Comparison of ENCODE assay signal across 10 mouse cellular contexts in the genomic region with DNA sequence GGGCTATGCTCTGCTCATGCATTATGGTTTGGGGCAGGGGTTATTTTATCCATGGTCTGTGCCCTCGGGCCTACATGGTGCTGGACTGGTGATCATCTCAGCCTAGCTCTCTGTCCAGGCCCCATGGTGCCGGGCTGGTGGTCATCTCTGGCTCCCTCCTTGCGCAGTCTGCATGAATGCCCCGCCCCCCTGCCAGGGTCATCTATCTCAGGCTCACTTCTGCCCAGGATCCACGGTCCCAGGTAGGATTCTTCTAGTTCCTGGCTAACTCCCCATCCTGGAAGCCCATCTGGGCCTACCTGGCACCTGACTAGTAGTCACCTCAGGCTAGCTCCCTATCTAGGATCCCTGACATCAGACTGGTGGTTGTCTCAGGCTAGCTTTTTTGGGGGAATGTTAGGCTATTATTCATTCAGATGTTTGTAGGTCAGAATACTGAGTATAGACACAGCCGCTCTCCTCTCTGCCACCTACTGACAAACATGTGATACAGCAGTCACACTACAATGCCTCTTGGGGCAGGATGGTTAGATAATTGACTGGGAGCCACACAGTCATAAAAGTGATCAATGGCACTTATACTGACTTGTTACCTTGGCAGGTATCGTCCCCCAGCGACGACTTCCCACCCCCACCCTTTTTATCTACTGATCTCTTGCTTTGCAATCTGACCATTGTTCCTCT.
A peak's percentile ranks its signal among the peaks of the same experiment; 100 is the strongest.
DNase-seq lines count a peak whose midpoint lies in the region; ATAC-seq lines count a peak whose summit lies in the region.
"Had no signal": no experiment of that assay in that cellular context is flagged by ENCODE, and none has a peak within 500 bp of the region (broad histone marks: within the 10 kb centered on the region; RNA-seq: fewer than 3 reads in every experiment).

No protein-coding gene starts in this region.

- H3K27ac ChIP-seq in heart, embryonic 10.5 days: no peak overlapping the region
- no peak overlapping the region for H3K27ac ChIP-seq in midbrain, embryonic 14.5 days (replicated peaks; ENCODE audit: low read depth, low read length)
- no peak overlapping the region for H3K27ac ChIP-seq in midbrain, embryonic 16.5 days (ENCODE audit: low read length)
- H3K27ac ChIP-seq in intestine, embryonic 15.5 days: no peak overlapping the region
- no peak overlapping the region for H3K27ac ChIP-seq in hindbrain, embryonic 16.5 days (ENCODE audit: low read depth, low read length)
- H3K27ac ChIP-seq: heart, embryonic 15.5 days; lung, embryonic 15.5 days had no signal

- no peak for ATAC-seq in midbrain, embryonic 14.5 days (ENCODE audit: low FRiP score, low TSS enrichment)
- no peak for ATAC-seq in midbrain, embryonic 16.5 days
- no peak for ATAC-seq in intestine, embryonic 15.5 days
- ATAC-seq in hindbrain, embryonic 16.5 days: no peak

- no peak overlapping the region for H3K9ac ChIP-seq in midbrain, embryonic 14.5 days (replicated peaks; ENCODE audit: low read length)
- no peak overlapping the region for H3K9ac ChIP-seq in midbrain, embryonic 16.5 days (ENCODE audit: low read depth, low read length)
- H3K9ac ChIP-seq in intestine, embryonic 15.5 days: no peak overlapping the region
- H3K9ac ChIP-seq in hindbrain, embryonic 16.5 days (ENCODE audit: low read depth, low read length): no peak overlapping the region
- H3K9ac ChIP-seq: heart, embryonic 15.5 days; lung, embryonic 15.5 days had no signal

- no peak overlapping the region for H3K4me2 ChIP-seq in midbrain, embryonic 14.5 days (ENCODE audit: low read length)
- no peak overlapping the region for H3K4me2 ChIP-seq in midbrain, embryonic 16.5 days (ENCODE audit: low read length)
- no peak overlapping the region for H3K4me2 ChIP-seq in intestine, embryonic 15.5 days (replicated peaks)
- H3K4me2 ChIP-seq in hindbrain, embryonic 16.5 days (ENCODE audit: low read length): no peak overlapping the region
- H3K4me2 ChIP-seq: heart, embryonic 15.5 days; lung, embryonic 15.5 days had no signal

- H3K27me3 ChIP-seq in heart, embryonic 10.5 days (ENCODE audit: insufficient read depth, poor library complexity, severe bottlenecking): no peaks in the 10 kb centered on the region
- H3K27me3 ChIP-seq in midbrain, embryonic 14.5 days (ENCODE audit: control insufficient read depth, insufficient read depth, low read length): no peaks in the 10 kb centered on the region
- H3K27me3 ChIP-seq in midbrain, embryonic 16.5 days (ENCODE audit: control insufficient read depth, insufficient read depth, low read depth, low read length): no peaks in the 10 kb centered on the region
- no peaks in the 10 kb centered on the region for H3K27me3 ChIP-seq in intestine, embryonic 15.5 days (replicated peaks)
- H3K27me3 ChIP-seq in hindbrain, embryonic 16.5 days (replicated peaks; ENCODE audit: control insufficient read depth, insufficient read depth, low read length): 0 out of 2 replicates have a peak, but pooled peaks cover 2% of the 10 kb centered on the region
- H3K27me3 ChIP-seq: heart, embryonic 15.5 days; lung, embryonic 15.5 days had no signal

- H3K4me1 ChIP-seq in heart, embryonic 10.5 days: no peaks in the 10 kb centered on the region
- H3K4me1 ChIP-seq in midbrain, embryonic 14.5 days (ENCODE audit: control insufficient read depth, insufficient read depth, low read length): no peaks in the 10 kb centered on the region
- no peaks in the 10 kb centered on the region for H3K4me1 ChIP-seq in midbrain, embryonic 16.5 days (ENCODE audit: control insufficient read depth, insufficient read depth, low read length)
- H3K4me1 ChIP-seq in intestine, embryonic 15.5 days (replicated peaks): no peaks in the 10 kb centered on the region
- H3K4me1 ChIP-seq in hindbrain, embryonic 16.5 days (ENCODE audit: control insufficient read depth, insufficient read depth, low read depth, low read length): no peaks in the 10 kb centered on the region
- H3K4me1 ChIP-seq: heart, embryonic 15.5 days; lung, embryonic 15.5 days had no signal

- DNase-seq in heart, adult 18-20 months: peak; percentile 14 to 17
- no peak for DNase-seq in heart, embryonic 10.5 days (ENCODE audit: low spot score)
- DNase-seq in midbrain, embryonic 14.5 days: peak; percentile 58
- peak; percentile 42 to 57 for DNase-seq in cerebellum, postnatal 10 days
- peak; percentile 20 for DNase-seq in mesoderm, embryonic 11.5 days (ENCODE audit: low read depth, low spot score)

- no peaks in the 10 kb centered on the region for H3K36me3 ChIP-seq in heart, embryonic 10.5 days
- H3K36me3 ChIP-seq in midbrain, embryonic 14.5 days (ENCODE audit: control insufficient read depth, insufficient read depth, low read length): no peaks in the 10 kb centered on the region
- H3K36me3 ChIP-seq in midbrain, embryonic 16.5 days (ENCODE audit: control insufficient read depth, insufficient read depth, low read length): no peaks in the 10 kb centered on the region
- H3K36me3 ChIP-seq in intestine, embryonic 15.5 days: no peaks in the 10 kb centered on the region
- no peaks in the 10 kb centered on the region for H3K36me3 ChIP-seq in hindbrain, embryonic 16.5 days (ENCODE audit: control insufficient read depth, insufficient read depth, low read length)
- H3K36me3 ChIP-seq: heart, embryonic 15.5 days; lung, embryonic 15.5 days had no signal

- WGBS in heart, embryonic 10.5 days: 51% methylated on average over 9 of the region's 9 CpGs
- WGBS in midbrain, embryonic 14.5 days: 66% methylated on average over 9 of the region's 9 CpGs
- WGBS in midbrain, embryonic 16.5 days: 56% methylated on average over 9 of the region's 9 CpGs
- 61% methylated on average over 9 of the region's 9 CpGs for WGBS in intestine, embryonic 15.5 days
- 64% methylated on average over 9 of the region's 9 CpGs for WGBS in hindbrain, embryonic 16.5 days

- no peak overlapping the region for H3K4me3 ChIP-seq in heart, embryonic 10.5 days
- no peak overlapping the region for H3K4me3 ChIP-seq in midbrain, embryonic 14.5 days (replicated peaks; ENCODE audit: low read depth, low read length)
- no peak overlapping the region for H3K4me3 ChIP-seq in midbrain, embryonic 16.5 days (ENCODE audit: low read depth, low read length)
- no peak overlapping the region for H3K4me3 ChIP-seq in intestine, embryonic 15.5 days (replicated peaks)
- no peak overlapping the region for H3K4me3 ChIP-seq in hindbrain, embryonic 16.5 days (ENCODE audit: low read length)
- H3K4me3 ChIP-seq: heart, embryonic 15.5 days; lung, embryonic 15.5 days had no signal

- no peaks in the 10 kb centered on the region for H3K9me3 ChIP-seq in heart, embryonic 10.5 days
- H3K9me3 ChIP-seq in midbrain, embryonic 14.5 days (ENCODE audit: control insufficient read depth, low read length): no peaks in the 10 kb centered on the region
- H3K9me3 ChIP-seq in midbrain, embryonic 16.5 days (replicated peaks; ENCODE audit: control insufficient read depth, low read length, poor library complexity, severe bottlenecking): no peaks in the 10 kb centered on the region
- no peaks in the 10 kb centered on the region for H3K9me3 ChIP-seq in intestine, embryonic 15.5 days
- no peaks in the 10 kb centered on the region for H3K9me3 ChIP-seq in hindbrain, embryonic 16.5 days (ENCODE audit: control insufficient read depth, low read length)
- H3K9me3 ChIP-seq: heart, embryonic 15.5 days; lung, embryonic 15.5 days had no signal
